Mouse (Mus musculus) right cerebral cortex, adult 18-20 months (tissue): ENCODE measurements at regions not wholly inside any gene's neighbourhood (a gene's known extent, or its start where the extent isn't known, plus 50 kb on each side); places are given as distances from the start of the nearest gene placed in this dataset.

Experiments used
- DNase-seq: peaks from one replicate; pipeline ENCODE4 v3.0.0; 2022; ENCODE audit warnings: mixed read lengths

- DNase-seq = peak; percentile 5
Observed at GRCm38 (mm10) chr6:44092336-44092735, 426.3 kb upstream of the Tpk1 start.

- no peak for DNase-seq
Observed at GRCm38 (mm10) chr6:44081922-44082552, 416.0 kb upstream of the Tpk1 start.

- peak; percentile 14 for DNase-seq
Observed at GRCm38 (mm10) chr6:44073124-44073523, 407.0 kb upstream of the Tpk1 start.

- peak; percentile 4 for DNase-seq
Observed at GRCm38 (mm10) chr6:44067841-44068240, 401.8 kb upstream of the Tpk1 start.
